Mouse (Mus musculus): ENCODE measurements at regions not wholly inside any gene's neighbourhood (a gene's known extent, or its start where the extent isn't known, plus 50 kb on each side); places are given as distances from the start of the nearest gene placed in this dataset.
"Not testable (repeated sequence)": the region's sequence is repeated elsewhere in the genome, so short reads cannot be mapped to it uniquely, and the experiment has no call there.

DNA sequence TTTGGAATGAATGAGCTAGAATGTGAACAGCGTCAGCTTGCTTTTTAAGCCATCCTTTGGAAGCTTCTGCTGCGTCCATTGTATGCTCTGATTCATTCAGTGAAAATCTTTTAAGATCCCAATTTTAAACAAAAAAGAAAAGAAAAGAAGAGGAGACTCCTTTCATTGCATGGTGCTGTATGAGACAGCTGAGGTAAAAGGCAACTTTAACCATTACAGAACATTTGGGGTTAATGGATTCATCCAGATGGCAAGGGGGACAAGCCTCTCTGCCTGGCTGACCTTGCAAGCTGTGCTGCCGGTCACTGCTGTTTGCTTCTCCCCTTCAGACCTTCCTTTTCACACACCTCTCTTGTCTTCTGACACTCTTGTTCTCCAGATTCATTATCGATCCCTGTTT is 176.0 kb upstream of the Intu start:
- no peak for DNase-seq (ENCODE audit: low read depth, low spot score)

DNA sequence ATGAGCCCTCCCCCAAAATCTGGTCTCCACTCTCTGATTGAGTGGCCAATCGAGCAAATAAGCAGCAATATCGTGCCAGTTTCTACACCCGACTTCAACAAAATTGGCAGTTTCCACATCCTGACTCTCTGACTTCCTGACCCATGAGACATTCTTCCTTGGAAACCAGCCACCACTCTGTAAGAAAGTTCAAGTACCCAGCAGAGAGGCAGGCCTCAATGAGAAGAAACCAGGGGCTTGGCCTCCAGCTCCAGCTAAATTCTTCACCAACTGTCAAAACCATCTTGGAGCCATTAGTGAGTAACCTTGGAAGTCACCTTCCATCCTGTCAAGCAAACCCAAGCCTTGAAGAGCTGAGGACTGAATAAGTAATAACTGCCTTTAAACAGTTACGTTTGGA is 162.7 kb upstream of the Intu start:
- DNase-seq (ENCODE audit: low read depth, low spot score), result no peak

DNA sequence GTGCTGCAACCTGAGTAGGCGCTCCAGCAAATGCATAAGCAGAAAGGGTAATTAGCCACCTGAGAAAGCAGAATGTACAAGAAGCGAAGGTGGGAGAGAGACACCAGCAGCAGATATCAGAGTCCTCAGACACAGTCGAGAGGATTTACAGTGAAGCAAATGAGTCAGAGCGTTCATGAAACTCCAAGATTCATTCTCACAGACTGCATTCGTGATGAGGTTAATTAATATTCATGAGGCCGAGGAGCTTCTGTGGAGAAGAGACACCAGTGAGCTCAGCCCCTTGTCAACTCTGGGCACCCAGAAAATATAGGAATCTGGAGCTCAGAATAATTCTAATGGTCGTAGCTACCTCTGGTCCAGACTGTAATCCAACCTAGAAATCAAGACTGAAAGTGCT is 159.7 kb upstream of the Intu start:
- no peak for DNase-seq (ENCODE audit: low read depth, low spot score)

DNA sequence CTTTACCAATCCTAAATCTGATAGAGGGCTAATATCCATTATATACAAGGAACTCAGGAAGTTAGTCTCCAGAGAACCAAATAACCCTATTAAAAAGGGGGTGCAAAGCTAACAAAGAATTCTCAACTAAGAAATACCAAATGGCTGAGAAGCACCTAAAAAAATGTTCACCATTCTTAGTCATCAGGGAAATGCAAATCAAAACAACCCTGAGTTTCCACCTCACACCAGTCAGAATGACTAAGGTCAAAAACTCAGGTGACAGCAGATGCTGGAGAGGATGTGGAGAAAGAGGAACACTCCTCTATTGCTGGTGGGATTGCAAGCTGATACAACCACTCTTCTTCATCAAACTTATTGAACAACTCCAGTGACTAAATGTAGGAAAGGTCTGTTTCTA is 154.9 kb upstream of the Intu start:
- not testable (repeated sequence) for DNase-seq (ENCODE audit: low read depth, low spot score)

DNA sequence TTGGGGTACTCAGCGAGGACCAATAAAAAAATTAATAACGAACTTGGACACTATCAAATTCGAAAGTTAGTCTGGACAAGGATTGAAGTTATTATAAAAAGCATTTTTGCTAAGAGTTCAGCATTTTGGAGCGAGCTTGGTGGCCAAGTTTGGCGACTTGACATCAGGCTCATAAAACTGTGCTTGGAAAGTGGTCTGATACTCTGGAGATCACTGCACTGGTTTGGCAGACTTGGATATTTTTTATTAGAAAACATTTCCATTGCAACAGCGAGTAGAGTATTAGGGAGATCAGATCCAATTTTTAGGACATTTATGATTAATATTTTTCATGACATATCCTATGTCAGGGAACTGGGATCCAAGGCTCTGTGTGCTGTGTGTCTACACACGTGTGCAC is 153.7 kb upstream of the Intu start:
- no peak for DNase-seq (ENCODE audit: low read depth, low spot score)

DNA sequence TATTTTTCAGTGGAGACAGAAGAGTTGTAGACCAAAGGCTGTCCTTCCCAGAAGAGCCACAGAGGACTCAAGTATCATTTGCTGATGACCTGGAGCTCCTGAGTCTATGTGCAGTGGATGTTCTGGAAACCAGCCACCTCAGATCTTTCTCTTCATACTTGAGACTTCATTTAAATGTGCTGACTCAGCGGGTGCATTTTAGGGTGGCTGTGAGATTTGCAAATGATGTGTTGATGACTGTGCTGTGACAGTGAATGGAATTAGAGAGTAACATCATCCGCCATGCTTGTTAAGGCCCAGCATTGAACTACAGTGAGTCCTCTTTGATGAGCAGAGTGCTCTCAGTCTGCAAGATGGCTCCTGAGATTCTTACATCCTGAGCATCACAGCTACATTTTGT is 152.0 kb upstream of the Intu start:
- no peak for DNase-seq (ENCODE audit: low read depth, low spot score)

DNA sequence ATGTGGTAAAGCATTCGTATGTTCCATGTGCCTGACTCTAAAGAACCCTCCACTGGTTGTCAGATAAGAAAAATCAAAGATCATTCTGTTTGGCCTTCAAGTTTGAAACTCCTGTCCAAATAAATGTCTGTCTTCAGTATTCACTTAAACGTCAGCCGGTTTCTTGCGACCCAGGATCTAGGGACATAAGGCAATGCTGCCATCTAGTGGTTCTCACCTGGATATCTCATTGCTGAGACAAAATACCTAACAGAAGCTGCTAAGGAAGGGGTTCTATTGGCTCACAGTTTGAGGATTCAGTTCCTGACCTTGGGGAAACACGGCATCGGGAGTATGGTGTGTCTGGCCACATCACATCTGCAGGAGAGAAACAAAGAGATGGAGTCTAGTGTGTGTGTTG is 139.5 kb upstream of the Intu start:
- peak; percentile 79 for DNase-seq (ENCODE audit: low read depth, low spot score)

DNA sequence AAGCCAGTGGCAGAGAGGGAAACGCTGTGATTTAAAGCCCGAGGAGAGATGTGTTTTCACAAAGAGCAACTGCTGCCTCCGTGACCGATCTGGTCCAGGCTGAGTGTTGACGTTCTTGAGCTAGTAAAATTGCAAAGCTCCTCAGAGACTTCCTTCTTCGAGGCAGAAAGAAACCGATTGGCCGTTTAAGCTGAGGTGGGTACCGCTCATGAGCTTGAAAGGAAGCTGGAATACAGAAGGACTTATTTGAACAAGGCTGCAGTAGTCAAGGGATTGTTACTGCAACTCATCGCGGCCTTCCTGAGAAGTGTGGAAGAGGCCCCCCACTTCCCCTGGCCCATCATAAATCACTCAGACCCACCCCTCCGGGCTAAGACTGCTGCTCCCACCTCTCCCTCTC is 132.9 kb upstream of the Intu start:
- DNase-seq (ENCODE audit: low read depth, low spot score), result no peak

DNA sequence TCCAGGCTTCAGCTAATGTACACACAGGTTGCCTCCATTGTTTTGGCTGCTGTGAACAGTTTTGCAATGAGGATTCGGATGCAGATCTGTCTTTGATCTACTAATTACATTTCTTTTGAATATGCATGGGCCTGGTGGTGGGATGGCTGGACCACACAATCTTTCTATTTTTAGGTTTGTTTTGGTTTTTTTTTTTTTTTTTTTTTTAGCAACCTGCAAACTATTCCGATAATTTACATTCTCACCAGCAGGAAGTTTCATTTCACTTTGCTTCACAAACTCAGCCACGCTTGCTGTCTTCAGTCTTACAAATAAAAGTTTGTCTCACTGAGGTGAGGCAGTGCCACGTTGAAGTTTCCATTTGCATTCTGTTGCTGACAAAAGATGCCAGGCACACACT is 127.7 kb upstream of the Intu start:
- no peak for DNase-seq (ENCODE audit: low read depth, low spot score)

DNA sequence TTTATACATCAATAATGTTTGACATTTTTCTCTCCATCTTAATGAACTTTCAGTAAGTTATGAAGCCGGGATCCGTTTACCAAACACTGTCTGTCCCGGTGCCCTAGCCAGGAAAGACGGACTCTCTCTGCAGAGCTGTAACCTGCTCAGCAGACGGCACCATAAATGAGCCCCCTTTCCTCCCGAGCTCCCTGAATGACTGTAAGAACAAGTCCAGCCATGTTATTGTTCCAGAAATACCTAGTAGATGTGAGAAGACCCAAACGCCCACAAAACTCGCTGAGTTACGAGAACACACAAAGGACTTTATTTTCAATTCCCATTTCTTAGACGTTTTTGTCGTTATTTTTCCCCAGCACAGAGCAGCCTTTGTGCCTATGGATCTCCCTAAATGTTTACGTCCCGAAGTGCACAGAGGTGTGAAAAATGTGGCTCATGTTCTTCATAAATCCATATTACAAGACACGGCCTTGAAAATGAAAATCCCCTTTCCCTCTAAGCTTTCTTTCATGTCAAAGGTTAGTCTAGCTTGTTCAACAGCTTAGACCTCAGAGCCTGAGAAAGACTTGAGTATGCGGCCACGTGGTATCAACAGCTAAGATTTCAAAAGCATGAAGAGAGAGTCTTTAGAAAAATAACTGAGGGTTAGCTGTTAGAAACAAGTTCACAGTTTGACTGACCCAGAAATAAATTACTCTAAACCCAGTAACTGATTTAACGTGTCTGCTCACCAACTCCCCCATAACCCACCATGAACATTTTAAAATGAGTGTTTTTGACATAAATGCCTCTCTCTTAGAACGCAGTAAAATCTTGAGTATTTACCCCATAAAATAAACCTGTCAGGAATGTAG is 125.8 kb upstream of the Intu start:
- no peak for DNase-seq (ENCODE audit: low read depth, low spot score)

DNA sequence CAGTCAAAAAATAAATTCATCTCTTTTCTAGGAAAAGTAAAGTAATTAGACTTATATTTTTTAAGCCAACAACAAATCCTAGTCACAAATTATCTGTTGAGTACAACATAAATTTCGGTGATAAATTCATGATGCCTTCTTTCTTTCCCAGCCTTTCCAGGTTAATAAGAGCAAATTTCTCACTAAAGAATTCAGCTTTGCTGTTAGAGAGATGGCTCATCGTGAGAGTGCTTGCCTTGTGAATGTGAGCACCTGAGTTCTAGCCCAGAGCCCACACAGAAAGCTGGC is 125.2 kb upstream of the Intu start:
- no peak for DNase-seq (ENCODE audit: low read depth, low spot score)

DNA sequence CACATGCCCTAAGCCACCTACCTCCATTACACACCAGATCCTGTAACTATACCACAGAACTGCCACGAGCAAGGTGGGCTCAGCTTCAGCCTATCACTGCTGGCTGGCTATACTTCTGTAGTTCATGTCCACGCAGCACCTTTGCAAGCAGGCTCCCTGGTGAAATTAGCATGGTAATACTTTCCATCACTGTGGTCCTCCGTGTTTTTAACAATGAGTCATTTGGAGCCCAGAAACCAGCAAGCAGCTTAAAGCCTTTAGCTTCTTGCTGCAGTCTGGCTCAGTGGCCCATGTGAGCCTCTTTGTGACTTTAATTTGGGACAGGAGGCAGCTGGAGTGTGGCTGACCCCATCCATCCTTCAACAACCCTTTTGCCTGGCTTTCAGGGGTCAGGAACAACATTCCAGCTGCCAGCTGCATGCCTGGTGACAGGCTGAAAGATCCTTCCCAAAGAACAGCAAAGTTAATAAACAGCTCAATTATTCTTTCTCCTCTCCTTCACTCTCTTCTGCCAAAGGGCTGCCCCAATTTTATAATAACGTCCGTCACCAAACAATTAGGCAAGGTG is 122.1 kb upstream of the Intu start:
- no peak for DNase-seq (ENCODE audit: low read depth, low spot score)

DNA sequence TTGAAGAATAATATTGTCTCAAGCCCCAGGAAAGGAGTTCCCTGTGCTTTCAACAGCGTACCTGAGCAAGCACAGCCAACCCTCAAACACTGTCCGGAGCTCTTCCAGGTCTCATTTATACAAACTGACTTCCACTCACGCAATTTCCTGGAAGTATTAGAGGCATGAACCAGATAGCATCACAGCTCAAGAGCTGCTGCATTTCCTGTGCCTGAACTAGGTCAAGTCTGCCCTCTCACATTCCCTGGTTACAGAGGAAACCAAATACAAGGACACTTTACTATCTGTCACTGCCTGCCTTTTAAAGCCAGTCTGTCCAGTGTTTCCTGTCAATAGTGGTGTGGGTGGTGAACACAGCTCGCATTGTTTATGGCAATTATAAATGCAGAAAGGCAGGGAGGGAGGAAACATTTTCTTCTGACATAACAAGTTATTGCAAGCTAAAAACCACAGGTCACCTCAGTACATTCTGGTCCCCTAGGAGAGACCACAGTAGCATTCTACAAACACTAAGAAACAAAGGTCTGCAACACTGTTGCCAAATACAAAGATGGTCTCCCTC is 120.3 kb upstream of the Intu start:
- DNase-seq (ENCODE audit: low read depth, low spot score), result no peak

DNA sequence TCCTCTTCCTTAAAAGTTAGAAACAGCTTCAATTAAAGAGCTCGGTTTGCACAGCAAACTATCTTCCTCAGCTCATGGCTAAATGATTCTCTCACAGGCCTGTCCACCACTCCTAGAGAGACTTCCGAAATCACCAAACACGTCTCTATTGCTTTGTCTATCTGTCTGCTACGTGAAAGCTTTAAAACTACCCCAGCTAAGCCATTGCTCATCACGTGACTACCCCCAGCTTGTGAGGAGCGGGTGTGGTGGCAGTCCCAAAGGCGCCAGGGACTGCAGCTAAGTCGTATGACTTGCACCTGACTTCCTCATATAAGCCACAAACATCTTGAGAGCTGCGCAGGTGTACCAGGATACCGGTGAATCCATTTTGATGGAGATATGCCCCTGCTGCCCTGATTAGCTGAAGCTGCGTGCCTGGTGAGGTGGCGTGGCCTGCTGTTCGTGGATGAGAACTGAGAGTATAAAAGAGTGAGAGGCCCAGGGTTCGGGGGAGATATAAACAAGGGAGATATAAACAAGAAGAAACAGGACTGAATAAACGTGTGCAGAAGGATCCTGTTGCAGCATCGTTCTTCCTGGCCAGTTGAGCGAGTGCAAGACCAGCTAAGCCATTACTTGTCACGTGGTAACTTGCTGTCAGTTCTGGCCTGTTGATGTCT is 105.8 kb upstream of the Intu start:
- not testable (repeated sequence) for DNase-seq (ENCODE audit: low read depth, low spot score)

DNA sequence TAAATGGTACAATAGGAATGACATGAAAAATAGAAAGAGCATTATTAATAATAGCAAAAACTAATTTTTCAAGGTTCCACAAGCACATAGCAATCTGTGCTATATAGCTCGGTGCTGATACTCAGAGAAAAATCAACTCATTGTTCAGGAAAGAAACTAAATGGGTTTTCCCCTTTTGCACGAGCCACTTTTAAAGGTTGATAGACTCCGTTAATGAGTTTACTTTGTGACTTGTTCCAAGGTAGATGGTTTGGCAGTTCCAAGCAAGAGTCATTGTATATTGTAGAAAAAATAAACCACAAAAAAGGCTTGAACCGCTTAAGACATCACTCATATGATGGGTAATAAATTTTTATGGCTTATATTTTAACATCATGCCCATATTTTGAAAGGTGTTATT is 105.0 kb upstream of the Intu start:
- DNase-seq (ENCODE audit: low read depth, low spot score), result no peak

DNA sequence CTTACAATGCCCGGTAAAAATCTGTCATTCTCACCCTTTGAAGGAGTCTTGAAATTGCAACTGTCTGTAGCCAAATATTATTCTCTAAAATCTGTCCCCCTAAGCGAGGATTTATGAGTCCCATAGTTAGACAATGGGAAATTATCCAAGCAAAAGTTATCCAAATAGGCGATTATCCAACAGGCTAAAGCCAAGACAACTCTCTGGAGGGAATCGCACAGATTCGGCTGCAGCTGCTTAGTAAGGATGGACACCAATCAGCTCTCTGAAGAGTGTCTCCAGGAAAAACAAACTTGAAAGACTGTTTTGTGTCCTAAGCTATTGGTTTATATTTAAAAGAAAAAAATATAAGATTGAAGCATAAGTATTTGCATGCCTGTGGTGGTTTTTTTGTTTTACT is 103.1 kb upstream of the Intu start:
- DNase-seq (ENCODE audit: low read depth, low spot score), result no peak

DNA sequence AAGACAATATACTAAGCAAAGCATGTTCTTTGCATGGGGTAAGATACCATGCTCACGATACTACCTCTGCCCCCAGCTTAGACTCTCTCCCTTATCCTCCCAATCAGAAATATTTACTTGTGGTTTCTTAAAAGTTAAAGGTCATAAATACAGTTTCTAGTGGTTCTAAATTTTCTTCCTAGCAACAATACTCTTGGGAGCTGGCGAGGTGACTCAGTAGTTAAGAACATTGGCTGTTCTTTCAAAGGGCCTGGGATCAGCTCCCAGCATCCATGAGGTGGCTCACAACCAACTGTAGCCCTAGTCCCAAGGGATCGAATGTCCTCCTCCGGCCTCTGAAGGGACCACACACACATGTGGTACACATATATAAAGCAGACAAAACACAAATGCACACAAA is 92.8 kb upstream of the Intu start:
- DNase-seq (ENCODE audit: low read depth, low spot score), result no peak

DNA sequence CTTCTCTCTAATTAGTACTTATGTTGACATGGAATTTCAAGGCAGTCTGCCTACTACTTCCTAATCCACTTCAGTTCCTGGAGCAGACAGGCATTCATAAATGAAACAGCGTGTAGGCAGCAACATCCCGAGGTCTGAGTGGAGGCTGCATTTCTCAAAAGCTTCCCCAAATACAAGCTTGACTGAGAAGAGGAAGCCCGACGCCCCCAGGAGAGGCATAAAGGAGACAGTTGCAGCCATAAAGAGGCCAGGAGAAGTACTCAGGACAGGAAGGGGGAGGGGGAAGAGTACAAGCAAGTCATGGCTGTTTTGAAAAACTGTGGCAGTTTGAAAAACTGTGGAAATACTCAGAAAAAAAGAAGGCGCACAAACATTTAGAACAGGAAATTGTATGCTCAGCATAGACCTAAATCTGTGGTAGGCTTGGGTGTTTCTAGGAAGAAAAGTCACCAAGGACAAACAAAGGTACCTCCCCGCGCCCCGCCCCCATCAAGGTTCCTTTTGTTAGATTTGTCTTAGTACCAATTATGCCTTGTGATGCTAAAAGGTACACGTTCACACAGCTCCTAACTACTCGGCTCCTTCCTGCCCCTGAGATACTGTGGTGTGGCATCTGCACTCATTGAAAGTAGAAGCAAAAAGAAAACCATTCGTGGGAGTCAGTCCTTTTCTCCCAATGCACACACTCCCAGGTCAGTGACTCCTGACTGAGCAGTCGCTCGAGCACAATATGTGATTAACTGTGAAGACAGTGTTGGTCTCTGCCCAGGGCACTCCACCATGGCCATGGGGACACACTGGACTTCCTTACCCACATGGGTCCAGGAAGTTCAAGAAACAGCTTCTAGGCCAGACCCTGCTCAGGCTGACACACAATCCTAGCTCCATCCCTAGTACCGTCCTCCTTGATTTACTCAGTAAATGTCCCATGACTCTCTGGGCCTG is 89.7 kb upstream of the Intu start:
- no peak for DNase-seq (ENCODE audit: low read depth, low spot score)

DNA sequence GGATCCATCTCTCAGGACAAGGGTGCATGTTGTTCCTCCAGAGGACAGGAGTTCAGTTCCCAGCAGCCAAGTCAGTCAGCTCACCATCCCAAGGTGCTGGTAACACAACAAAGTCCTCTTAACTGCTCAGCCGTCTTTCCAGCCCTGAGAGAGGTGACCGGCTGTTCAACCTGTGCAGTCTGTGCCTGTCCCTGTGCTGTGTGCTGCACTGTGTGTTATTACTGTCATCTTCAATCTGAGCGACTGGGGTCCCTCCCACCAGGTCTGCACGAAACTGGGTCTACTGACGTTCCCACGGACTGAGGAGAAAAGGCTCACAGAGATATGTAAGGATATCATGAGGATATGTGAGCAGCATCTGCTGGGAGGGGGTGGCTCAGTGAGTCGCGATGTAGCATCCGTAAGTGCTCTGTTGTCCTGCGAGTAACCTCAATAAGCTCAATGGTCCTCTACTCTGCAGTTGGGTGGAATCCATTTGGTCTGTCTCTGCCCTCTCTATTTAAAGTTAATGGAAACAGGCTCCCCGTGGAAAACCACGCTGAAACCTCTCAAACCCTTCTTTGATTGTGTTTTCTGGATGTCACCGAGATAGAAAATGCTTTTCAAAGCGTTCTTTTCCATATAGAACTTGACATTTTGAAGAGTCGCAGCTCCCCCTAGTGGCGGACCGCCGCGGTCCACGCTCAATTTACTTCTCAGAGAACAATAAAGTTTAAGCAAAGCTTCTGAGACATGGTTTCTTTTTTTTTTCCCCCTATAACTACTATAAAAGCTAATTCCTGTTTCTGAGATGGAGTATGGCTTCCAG is 87.1 kb upstream of the Intu start:
- peak; percentile 63 for DNase-seq (ENCODE audit: low read depth, low spot score)

DNA sequence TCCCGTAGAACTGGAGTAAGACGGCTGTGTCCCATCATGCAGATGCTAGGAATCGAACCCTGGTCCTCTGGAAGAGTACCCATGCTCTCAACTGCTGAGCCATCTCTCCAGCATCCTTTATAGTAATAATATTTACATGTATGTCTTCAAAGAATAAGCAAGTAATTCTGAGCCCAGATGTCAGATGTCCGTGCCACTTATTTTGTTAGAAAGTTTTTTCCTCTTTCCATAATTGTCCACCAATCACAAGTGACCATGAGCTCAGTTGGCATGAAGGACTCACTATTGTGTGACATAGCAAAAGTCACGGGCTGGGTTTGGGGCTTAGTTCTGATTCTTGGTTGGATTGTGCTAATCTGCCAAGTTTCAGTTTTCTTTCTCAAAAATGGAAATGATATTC is 78.1 kb upstream of the Intu start:
- DNase-seq (ENCODE audit: low read depth, low spot score), result no peak

DNA sequence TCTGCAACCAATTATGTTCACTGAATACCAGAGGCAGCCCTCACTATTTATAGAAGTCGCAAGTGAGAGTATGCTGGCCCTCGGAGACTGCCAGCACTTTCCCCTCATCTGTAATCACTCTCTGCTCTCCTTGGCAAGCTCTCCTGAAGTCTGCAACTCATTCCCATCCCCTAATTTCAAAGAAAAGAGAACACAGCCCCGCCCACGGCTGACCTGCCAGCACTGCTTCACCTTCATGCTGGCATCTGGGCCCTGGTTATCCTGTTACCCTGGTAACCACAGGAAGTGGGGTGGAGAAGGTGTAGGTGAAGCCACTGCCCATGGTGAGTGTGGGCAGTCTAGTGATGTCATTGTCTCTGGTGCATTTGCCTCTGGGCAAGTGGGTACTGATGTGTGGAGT is 77.5 kb upstream of the Intu start:
- no peak for DNase-seq (ENCODE audit: low read depth, low spot score)
